Mouse (Mus musculus) frontal cortex, postnatal 14 days (tissue): ENCODE data around the gene Rbmx2.

Experiments used
- DNase-seq, 2 experiments: peaks; one replicate each; pipeline ENCODE4 v3.0.0; 2022; ENCODE audit warnings: low spot score in 2 of 2

Rbmx2 gene

DNA sequence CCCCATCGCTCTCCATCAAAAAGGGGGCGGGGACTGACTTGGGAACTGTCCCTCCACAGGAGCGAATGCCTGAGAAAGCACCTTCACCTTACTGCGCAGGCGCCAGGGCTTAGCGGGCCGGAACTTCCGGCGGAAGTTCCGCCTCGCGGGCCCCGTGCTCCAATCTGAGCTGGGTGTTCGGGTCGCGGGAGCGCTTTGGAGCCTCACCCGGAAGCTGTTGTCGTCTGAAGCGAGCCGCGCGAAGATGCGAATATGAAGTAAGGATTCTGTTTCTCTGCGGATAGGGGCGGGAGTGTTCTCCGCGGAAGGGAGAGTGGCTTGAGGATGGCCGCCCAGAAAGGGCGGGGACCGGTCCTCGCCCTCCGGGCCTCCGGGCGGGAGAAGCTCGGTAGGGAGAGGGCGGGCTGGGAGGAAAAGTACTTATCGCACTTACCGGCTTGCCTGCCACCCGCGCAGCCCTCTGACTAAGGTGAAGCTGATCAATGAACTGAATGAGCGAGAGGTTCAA, at the start of gene Rbmx2:
Gene Rbmx2 (plus strand): TSS at position 141 of the 508 bp plus-strand sequence.
- DNase-seq = peak; percentile 83 to 87

DNA sequence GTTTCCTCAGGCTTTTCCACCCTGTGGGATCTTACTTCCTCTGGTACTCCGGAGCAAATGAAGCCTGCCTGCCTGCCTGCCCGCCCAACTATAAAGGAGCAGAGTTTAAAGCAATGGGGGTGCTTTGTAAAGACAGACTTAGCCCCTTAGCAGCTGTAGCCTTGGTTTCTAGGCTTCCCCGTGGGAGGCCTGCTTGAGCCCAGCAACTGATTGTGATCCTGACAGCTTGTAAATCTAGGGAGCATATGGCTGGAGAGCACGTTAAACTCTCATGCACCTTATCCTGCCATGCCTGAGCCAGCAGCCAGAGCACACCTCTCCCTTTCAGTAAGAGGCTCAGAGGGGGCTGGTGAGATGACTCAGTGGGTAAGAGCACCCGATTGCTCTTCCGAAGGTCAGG, 28.0 kb upstream of the Rbmx2 start:
- no peak for DNase-seq

DNA sequence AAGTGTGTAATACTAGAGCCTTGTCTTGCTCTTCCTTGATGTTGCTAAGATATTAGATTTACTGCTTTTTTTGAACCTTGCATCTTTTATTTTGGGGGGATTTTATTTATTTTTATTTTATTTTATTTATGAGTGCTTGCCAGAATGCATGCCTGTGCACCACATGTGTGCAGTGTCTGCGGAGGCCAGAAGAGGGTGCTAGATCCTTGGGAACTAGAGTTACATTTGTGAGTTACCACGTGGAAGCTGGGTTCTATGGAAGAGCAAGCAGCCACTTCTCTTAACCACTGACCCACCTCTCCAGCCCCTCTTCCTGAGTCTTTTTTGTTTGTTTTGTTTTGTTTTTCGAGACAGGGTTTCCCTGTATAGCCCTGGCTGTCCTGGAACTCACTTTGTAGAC, 25.2 kb upstream of the Rbmx2 start:
- DNase-seq = no peak

DNA sequence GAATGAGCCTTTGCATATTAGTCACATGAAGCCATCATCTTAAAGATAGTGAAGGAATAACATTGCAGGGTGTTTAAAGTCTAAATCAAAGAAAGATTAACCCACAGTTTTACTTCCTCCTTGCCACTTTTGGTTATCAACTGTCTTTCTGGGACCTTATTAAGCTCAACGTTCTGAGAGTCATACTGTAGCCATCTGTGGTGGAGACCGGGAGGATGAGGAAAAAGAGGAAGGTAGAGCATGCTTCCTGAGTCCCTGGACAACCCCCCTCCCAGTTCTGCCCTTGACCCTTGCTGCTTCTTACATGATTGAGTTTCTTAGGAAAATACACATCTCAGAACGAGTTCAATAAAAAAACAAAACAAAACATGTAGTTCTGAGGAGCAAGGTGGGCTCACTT, 23.1 kb upstream of the Rbmx2 start:
- DNase-seq = no peak

DNA sequence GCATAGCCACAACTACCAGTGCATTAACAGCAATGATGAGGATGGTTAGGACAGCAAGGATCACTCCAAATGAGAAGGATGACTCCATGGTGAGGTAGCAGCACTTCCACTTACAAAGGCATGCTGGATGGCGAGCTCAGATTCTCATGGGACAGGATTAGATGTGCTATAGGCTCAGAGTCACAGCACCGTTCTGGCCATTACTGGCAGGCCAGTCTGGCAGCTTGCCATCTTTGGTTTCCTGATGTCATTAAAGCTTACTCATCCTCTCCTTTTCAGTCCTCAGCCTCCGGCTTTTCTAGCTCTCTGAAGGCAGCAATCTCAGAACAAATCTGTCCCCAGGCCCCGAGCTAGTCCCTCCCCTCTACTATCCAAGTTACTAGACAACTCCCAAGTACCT, 20.6 kb upstream of the Rbmx2 start, which contains the start of gene Gpr119:
Gene Gpr119 (minus strand): TSS at position 308 of the 400 bp plus-strand sequence.
- DNase-seq = no peak

DNA sequence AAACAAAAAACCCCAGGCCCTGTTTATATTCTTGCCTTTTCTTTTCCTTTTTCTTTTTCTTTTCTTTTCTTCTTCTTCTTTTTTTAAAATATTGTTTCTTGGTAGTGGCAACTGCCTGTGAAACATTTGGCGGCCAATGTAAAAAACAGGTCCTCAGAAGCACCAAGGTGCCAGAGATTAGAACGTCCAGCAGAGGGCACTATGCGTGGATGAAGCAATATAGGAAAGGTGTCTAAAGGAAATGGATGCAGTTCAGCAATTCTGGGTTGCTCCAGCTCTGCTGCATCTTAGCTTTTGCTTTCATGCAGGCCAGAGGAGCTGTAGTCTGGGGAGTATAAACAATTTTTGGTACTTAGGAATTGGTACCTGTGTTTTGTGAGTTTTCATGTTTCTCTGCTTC, 11.4 kb upstream of the Rbmx2 start:
- DNase-seq = peak in 1 of 2 experiments; percentile 40

DNA sequence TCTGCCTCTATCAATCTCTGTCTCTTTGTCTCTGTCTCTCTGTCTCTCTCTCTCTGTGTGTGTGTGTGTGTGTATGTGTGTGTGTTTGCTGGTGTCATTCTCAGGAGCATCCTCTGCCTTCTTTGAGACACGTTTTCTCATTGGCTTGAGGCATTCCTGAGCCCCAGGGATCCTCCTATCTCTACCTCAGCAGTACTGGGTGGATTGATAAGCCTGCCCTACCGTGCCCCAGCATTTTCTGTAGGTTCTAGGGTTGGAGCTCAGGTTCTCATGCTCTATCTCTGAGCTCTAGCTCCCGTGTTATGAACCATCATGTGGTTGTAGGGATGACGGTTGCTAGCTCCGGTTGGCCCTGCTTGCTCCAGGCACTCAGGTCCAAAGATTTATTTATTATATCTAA, 10.9 kb upstream of the Rbmx2 start:
- DNase-seq = no peak

DNA sequence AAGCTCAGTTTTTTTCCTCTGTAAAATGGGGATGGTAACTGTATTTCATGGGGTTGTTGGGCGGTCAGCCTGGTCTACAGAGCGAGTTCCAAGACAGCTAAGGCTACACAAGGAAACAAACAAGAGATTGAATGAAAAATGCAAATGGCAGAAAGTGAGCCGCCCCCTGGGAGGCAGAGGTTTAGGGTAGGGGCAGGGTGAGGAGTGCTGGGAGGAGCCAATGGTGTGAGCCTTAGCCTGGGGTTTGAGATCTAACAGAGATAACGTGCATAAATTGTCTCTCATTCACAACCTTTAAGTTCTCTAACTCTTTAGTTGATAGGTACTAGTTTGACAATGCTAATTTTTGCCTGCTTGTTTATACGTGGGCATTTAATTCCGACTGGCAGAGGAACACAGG, 344 bp upstream of the Rbmx2 start:
- DNase-seq = peak in 1 of 2 experiments; percentile 4

DNA sequence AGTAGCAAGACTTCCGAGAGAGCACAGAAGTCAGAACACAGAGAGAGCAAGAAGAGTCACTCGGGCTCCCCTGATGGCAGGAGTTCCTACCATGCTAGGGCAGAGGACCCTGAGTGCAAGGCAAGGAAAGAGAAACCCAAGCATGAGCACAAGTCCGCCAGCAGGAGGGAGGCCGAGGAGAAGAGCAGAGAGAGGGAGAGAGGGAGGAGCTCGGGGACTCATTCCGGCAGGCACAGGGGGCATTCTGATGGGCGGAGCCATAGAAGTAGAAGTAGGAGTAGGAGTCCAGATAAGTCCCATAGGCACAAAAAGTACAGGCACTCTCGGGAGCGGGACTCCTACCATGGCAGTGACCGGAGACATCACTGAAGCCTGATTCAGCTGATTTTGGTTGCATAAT, 14.9 kb downstream of the Rbmx2 start:
- no peak for DNase-seq

DNA sequence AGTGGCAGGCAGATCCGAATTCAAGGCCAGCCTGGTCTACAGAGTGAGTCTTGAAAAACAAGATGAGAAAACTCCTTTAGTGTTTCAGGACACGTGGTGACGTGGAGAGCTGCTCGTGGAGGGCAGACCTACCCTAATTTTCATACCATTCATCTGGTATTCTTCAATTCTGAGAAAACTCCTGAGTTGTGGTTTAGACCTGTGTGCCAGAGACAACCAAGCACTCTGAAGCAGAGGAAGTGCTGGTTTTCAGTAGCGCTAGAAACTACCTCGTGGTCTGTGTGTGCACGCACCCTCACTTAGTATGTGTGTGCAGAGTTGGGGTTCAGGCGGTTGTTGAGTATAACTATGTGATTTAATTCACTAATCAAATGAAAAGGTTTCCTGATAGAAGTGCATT, 18.0 kb downstream of the Rbmx2 start:
- DNase-seq = no peak

DNA sequence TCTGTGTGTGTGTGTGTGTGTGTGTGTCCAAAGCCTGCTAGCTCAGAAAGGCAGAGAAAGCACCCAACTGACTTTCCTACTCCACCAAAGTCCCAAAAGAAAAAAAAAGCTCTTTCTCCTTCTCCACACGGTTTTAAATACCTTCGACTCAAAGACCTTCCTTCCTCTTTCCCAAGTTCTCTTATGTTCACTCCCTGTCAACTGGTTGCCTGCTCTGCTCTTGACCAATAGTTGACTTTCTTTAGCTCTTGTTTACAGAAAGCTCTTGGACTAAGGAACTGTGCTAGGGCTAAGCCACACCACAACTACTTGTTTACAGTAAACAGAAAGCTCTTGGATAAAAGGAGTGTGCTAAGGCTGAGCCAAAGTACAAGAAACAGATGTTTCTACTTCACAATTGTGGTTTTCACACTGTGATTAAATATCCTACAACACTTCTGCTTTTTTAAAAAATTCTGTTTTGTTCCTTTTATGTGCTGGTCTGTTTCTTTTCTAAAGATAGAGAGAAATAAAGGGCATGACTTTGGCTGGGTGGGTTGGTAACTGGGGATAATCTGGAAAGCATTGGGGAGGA, 60.0 kb downstream of the Rbmx2 start:
- no peak for DNase-seq
